Mouse (Mus musculus) right cerebral cortex, adult 18-20 months (tissue): ENCODE data around the gene Sf3a3.

Experiments used
- DNase-seq: peaks from one replicate; pipeline ENCODE4 v3.0.0; 2022; ENCODE audit warnings: mixed read lengths

Sf3a3 gene

DNA sequence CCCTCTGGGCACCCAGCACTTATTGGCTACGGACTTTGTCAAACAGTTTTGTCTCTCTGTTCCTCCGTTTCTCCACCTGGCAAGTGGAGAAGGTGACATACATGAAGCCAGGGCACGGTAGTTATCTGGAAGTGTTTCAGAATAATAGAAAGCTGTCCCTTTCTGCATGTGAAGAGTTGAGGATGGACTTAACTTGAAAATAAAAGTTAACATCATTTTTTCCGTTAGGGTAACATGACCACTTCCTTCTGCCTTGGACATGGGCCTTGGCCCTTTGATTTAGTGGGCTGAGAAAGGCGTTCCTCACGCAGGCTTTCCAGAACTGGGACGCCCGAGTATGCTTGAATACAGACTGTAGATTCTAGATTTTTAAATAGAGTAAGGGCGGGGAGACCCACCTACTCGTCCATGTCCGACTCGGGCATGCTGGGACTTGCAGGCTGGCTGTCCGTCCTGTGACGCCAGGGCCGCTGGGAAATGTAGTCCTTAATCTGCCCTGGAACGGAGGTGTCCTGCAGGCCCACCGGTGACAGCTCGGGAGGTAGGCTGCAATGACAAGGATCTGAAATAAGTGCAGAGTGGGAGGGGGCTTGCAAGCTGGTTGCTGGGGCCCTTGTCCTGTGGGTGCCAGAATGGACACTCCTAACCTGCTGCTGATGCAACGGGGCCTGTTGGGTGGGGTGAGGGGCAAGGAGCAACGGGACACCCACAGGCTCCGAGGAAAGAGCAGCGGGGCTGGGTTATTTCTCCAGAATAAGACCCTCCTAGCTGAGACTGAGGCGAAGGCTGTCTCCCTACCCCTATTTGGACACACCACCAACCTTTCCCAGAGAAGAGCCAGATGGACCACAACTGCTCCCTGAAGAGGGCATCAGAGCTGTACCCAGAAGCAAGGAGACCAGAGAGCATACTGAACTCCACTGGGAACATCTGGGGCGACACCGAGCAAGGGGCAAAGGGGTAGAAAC lies 27.1 kb downstream of the Sf3a3 start, which contains the start of gene Inpp5b:
TSS of gene Inpp5b (plus strand) at position 475 of the 968 bp plus-strand sequence.
- DNase-seq, result peak; percentile 90

DNA sequence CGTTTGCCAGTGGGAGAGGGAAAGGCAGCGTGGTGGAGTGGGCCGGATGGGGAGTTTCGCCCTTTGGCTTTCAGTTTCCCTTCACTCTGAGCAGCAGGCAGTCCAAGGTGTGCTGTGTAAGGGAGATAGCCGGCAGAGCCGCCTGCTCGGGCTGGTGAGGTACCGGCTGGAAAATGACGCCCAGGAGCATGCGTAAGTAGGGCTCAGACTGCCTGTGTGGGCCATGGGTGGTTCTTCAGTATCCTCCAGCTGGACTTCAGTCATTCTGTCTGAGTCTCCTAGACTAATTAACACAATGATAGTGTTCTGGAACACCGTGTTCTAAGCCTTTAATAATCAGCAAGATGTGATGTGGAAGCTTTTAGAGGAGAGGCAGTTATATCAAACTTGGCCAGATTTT lies 28.3 kb downstream of the Sf3a3 start:
- DNase-seq, result peak; percentile 28

DNA sequence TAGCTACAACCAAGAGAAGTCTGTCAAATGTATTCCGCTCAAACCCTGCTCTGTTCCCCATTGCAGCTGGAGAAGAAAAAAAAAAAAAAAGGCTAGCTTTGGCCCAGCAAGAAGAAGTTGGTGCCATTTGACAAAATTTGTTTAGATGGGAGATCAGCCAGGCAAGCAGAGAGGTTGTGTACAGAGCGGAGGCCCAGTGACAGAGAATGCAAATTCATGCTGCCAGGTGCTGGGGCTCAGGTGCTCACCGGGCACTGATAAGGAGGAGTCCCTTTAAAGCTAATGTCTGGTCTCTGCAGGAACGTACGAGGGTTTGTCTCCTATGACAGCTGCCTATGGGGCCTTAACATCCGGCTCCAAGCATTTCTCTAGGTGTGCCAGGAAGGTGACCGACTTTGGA lies 32.0 kb downstream of the Sf3a3 start:
- no peak for DNase-seq

DNA sequence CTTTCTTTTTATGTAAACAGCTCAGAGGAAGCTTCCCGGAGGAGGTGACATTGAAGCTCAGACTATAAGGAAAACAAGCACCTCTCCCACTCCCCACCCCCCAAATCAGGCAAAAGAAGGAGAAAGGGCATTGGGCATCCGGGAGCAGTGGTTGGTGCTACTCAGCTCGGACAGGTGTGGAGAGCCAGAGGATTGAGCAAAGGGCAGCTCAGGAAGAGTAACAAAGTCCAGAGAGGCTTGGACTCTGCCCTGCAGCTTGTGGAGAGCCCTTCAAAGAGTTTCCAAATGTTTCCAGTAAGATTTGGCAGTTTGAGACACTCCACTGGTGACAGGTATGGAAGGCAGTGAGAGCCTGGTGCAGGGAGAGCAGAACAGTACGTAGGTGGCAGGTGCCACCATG lies 33.3 kb downstream of the Sf3a3 start:
- DNase-seq, result no peak

DNA sequence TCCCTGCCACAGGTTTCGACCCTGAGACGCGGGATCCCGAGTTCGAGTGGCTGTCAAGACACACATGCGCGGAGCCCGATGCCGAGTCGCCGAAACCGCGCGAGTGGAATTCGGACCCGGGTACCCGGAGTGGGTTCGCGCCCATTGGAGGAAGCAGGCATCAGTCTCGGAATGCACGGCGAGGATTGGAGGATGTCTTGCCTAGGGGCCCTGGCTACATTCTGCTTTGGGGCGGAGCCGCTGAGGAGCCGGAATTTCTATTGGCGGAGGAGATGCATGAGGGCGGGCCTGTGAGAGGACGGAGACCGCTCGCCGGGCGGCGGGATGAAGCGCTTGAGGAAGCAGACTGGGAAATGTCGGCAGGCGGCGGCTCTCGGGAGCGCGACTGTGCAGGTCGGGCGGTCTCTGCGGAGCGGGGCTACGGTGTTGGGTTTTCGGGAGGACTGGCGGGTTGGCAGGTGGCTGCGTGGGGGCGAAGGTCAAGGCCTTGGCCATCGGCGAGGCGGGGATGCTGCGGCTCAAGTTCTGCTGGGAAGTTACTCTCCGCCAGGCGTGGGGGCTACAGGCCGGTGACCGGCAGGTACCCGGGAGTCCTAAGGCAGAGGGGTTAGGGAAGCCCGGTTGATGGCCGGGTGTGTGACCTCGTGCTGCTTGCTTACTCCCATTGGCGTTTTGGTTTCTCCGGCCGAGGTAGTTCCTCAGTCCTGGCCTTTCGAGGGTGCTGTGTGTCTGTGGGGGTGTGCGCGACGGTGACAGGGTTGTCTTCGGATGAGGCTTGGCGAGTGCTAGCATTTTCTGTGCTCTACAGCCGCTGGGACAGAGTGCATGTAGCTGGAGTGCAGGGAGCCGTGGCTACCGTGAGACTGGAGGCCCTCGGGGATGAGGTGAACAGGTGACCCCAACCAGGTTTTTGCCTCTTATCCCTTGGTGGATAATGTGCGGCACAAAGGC lies 37.0 kb downstream of the Sf3a3 start:
- DNase-seq, result peak; percentile 99

DNA sequence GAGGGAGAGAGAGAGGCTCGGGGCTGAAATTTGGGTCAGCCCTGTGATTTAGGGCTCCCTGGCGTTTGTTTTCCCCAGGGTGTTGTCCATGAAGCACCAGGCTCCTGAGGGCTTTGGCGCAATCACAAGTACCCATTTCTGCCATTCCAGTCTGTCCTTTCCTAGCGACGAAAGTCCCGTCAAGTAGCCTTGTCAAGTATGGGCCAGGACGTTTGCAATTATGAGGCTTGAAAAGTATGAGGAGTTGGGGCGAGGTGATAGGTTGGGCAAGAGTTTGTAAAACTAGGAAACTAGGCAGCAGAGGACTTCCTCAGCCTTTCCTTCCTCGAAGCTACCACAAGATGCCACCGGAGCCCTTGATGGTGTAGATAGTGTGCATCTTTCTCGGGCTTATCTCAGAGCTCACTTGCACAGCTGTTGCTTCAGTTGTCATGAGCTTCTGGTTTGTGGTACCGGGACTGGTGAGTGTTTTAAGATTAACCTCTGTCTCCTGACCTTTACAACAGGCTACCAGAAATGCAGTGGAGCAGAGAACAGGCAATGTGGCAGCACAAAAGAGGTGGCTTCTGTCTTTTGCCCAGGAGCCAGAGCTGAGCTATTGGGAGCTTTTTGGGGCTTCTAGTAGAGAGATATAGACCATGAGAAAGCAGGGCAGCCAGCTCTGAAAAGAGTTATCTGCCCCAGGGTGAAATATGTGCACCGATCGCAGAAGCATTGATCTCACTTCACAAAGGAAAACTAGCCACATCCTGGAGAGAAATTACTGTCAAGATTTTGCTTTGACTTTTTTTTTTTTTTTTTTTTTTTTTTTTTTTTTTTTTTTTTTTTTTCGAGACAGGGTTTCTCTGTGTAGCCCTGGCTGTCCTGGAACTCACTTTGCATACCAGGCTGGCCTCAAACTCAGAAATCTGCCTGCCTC lies 38.0 kb downstream of the Sf3a3 start:
- DNase-seq, result no peak

DNA sequence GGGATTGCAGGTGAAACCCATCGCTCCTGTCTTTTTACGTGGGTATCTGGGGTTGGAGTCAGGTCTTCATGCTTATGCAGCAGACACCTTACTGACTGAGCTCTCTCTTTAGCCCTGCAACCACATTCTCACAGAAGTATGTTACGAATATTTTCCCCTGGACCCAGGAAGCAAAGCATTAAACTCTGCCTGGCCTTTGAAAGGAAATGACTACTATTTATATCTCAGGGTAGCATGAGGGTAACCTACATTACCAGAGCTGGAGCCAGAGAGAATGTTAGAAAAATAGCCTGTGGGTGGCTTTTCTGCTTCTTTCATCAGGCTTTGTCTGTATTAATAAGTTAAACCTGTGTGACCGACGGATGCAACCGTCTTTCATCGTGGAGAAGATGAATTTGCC lies 41.0 kb downstream of the Sf3a3 start:
- DNase-seq, result no peak

DNA sequence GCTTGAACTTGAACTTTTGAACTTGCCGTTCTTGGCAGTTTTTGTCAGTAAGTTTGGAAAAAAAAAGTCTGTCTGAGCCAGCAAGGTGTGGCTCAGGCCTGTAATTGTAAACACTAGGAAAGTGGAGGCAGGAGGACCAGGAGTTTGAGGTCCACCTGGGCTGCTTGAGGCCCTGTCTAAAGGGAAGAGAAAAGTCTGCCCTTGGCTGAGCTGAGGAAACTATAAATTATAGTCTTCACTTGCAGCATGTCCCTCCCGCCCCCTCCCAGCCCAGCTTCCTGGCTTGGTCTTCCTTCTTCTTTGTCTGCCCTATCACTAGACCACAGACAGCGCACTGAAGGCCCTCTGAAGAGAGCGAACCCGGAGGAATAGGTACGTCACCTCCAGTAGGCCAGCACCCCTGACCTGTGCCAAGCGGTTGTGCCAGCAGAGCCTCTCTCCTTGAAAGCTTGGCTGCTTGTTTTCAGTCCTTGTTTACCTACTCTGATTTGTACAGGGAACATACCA lies 44.8 kb downstream of the Sf3a3 start:
- DNase-seq, result no peak

DNA sequence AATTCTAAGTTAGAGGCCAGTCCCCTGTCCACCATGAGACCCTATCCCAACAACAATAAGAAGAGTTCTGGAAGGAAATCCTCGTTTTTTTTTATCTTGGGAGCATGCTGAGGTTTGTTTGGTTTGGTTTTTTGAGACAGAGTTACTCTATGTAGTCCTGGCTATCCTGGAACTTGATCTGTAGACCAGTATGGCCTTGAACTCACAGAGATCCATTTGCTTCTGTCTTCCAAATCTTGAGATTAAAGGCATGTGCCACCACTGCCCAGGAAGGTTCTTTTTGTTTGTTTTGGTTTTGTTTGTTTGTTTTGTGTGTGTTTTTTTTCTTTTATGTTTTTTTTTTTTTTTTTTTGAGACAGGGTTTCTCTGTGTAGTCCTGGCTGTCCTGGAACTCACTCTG lies 46.6 kb downstream of the Sf3a3 start:
- DNase-seq, result no peak

DNA sequence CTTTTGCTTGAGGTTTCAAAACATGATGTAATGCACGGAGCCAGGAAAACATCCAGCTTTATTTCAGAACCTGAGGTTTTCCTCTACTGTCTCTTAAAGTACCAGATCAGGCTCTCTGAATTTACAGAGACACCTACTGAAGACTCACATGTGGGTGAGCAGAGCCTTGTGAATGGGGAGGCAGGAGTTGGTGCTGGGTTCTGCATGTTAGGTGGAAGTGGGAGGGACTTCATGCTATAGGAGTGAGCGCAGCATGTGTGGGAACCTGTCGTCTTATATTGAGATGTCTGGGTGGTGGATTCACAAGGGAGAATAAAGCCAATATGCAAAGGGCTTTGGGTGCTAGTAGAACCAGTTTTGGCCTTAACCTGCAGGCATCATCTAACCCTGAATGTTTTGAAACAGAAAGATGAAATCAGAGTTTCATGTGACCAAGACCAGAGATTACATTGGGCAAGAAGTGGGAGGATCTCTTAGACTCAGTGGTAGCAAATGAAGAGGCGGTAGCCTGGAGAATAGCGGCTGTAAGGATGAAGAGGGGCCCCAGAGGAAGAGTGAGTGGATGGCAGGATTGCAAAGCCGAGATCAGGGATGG lies 48.4 kb downstream of the Sf3a3 start:
- no peak for DNase-seq

DNA sequence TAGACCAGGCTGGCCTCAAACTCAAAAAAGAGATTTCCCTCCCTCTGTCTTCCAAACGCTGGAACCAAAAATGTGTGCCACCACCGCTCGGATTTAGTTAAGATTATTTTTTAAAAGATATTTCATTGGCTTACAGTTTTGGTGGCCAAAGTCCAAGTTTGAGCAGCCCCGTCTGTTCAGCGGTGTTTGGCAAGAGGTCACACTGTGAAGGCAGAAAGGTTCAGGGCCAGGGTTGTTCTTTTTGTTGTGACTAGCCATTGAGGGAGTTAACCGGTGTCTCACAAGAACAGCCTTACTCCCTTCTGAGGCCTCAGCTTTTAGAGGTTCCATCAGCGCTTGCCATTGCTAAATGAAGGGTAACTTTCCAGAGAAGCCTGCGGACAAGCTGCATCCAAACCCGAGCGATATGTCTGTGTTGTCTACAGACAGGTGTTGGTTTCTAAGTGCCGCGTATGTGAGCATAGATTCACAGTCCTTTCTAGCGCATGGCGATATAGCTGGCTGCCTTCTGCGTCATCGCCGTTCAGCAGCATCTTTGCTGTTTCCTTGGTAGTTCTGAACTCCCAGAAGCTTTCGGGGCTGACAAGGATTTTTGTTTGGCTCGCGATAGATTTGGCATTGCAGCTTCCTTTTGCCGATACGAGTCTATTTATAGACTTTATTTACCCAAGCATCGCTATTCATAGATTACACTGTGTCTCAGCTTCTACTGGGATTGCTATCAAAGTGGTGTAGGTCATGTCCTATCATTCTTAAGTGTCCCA lies 51.4 kb downstream of the Sf3a3 start:
- peak; percentile 53 for DNase-seq

DNA sequence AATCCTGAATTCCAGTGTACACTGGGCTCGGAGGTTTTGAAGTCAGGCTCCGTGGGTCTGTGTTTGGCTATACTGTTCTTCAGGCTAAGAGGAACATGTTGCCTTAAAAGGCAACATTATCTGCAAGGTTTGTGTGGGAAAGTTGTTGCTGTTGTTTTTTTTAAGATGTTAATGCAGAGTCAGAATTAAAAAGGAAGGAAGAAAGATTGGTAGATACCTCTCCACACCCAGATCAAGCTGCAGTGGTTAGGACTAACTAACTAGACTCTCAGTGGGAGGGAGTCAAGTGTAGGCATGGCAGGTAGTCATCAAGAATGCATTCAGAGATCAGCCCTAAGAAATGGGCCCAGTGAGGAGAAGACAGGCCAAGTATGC lies 52.0 kb downstream of the Sf3a3 start:
- DNase-seq, result no peak

DNA sequence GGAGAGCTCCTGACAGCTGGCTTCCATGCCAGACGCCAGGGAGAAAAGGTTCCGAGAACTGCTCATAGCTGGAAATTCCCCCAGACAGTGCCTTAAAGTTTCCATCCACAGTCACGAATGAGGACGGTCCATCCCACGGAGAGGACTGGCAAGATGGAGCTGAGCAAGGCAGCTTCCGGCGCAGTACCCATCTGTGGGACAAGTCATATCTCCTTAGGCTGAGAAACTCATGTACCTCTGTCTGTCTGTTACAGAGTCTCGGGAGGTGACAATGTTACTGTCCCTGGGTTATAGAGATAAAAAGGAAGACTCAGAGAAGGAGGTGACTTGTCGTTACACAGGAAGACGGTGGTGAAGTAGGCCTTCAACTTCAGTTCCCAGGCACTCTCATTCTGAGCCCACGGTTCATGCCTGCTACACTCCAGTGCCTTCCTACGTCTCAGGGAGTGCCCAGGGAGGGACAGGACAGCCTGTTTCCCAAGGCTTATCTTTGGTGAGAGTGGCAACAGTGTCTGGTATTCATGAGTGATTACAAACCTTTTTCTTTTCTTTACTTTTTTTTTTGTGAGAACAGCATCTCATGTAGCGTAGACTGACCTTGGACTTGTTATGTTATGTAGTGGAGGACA lies 54.5 kb downstream of the Sf3a3 start:
- DNase-seq, result peak; percentile 58

DNA sequence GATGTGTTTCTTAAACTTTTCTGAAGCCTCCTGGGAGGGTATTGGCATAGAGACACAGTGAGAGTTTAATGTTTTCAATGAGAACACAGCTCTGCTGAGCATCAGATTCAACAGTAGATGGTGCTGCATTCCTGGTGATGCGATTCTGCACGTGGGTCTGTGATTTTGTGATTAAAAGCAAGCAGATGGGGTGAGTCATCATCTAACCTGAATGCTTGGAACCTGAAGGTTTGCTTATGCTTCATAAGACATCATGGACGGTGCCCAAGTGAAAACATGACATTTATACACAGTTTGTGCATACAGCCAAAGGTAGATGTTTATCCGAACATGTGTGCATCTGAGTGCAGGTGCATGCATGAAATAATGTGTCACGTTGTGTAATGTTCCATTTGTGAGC lies 56.0 kb downstream of the Sf3a3 start:
- DNase-seq, result peak; percentile 52

DNA sequence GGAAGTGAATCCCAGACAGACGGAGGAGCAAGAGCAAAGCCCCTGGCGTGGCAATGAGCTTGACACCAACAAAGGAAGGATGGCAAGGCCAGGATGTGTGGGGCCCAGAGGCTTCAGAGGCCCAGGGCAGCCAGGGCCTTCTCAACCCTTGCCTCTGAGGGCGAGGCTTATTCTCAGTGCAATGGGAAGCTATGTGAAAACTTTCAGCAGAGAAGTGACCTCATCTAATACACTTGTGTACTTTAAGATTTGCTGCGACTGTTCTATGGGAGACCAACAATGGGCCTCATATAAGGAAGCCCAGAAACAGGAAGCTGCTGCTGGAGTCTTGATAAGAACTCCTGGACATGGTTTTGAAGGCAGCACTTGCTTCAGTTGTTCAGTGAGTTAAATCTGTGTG lies 57.5 kb downstream of the Sf3a3 start:
- no peak for DNase-seq

DNA sequence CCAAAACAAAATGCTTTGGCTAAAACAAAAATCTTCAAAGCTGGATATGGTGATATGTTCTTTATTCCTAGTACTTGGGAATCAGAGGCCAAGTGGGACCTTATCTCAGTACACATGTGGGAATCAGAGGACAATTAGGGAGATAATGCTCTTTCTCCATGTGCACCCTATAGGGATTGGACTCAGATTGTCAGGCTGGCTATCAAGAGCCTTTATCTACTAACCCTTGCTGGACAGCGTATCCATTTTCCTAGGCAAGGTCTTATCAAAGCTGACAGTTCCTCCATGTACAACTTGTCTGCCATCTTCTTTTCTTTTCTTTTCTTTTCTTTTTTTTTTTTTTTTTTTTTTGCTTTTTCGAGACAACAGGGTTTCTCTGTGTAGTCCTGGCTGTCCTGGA lies 58.9 kb downstream of the Sf3a3 start:
- DNase-seq, result no peak

DNA sequence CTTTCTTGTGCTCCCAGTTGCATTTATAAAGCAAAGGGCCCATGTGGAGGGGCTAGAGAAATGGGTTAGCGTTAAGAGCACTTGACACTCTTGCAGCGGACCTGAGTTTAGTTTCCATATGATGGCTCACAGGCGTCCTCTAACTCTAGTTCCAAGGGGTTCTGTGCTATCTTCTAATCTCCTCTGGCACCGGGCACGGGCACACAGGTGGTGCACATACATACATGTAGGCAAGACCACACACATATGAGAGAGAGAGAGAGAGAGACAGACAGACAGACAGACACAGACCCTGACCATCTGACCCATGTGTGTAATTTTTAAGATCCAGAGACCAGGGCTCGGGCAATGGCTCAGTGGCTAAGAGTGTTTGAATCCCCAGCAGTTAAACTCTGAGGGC lies 59.4 kb downstream of the Sf3a3 start:
- DNase-seq, result no peak

DNA sequence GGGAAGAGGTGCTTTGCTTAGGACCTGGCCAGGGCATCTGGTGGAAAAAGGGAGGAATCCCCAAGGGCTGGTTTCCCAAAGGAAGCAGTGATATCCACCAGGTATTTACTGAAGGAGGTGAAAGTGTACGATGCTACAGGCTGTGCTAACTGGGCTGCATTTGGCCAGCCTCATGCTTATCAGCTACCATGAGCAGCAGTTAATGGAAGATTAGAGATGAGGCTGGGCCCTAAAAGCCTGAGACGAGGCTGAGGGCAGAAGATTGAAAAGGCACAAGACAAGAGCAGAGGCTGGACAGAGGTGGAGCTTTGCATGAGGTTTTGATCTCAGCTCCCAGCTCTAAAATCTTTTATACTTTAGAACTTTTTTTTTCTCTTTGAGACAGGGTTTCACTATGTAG lies 59.9 kb downstream of the Sf3a3 start:
- DNase-seq, result no peak

DNA sequence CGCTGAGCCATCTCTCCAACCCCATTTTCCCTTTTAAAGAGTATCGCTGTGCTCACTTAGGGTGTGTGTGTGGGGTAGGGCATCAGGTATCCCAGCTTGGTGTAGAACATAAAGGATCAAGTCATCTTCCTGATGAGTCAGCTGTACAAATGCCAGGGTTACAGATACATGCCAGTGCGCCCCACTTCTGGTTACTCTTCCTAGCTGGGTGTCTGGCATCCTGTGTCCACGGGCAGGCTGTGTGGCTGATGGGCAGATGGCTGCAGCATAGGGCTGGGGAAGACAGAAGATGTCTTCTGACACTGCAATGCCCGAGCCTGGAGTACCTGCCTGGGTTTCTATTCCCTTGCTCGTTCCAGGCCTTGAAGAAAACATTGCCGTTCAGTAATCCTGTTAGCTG lies 66.8 kb downstream of the Sf3a3 start:
- no peak for DNase-seq
